Mouse (Mus musculus) embryonic facial prominence, embryonic 14.5 days (tissue): ENCODE data around the gene Tsr1. TPM values are rescaled to one million over a fixed set of nuclear protein-coding genes. Genes with fewer than 3 reads are reported as not detected.

Source experiments
- ATAC-seq: fragments of 200-750 bp; cut with Nextera tagmentation; 2 replicates; pipeline ENCODE4 v1.8.0; 2017; ENCODE audit warnings: low read depth, moderate number of reproducible peaks, moderate TSS enrichment
- DNase-seq: peaks from one replicate; pipeline ENCODE4 v3.0.0-alpha.2; 2015; ENCODE audit warnings: low spot score
- H3K27ac ChIP-seq: fragments of 300-500 bp; sonication (generic); replicated peaks from 2 replicates; pipeline ENCODE4 v1.5.1; 2014; ENCODE audit warnings: low read depth, mild to moderate bottlenecking, low read length, moderate library complexity
- H3K27me3 ChIP-seq: fragments of 300-500 bp; sonication (generic); replicated peaks from 2 replicates; pipeline ENCODE4 v1.6.1; 2014; ENCODE audit warnings: low read length; ENCODE audit not compliant: control insufficient read depth, insufficient read depth
- H3K36me3 ChIP-seq: fragments of 300-500 bp; sonication (generic); 2 replicates; pipeline ENCODE4 v1.6.1; 2014; ENCODE audit warnings: low read length, mixed read lengths; ENCODE audit not compliant: control insufficient read depth, insufficient read depth
- H3K4me1 ChIP-seq: fragments of 300-500 bp; sonication (generic); 2 replicates; pipeline ENCODE4 v1.6.1; 2014; ENCODE audit warnings: antibody characterized with exemption, low read length; ENCODE audit not compliant: control insufficient read depth, insufficient read depth
- H3K4me2 ChIP-seq: fragments of 300-500 bp; sonication (generic); 2 replicates; pipeline ENCODE4 v1.6.1; 2014; ENCODE audit warnings: low read depth, mild to moderate bottlenecking, low read length, moderate library complexity, mixed read lengths
- H3K4me3 ChIP-seq: fragments of 300-500 bp; sonication (generic); 2 replicates; pipeline ENCODE4 v1.5.1; 2014; ENCODE audit warnings: low read depth, mild to moderate bottlenecking, low read length
- H3K9ac ChIP-seq: fragments of 300-500 bp; sonication (generic); 2 replicates; pipeline ENCODE4 v1.6.1; 2014; ENCODE audit warnings: low read depth, mild to moderate bottlenecking, low read length, moderate library complexity, mixed read lengths
- H3K9me3 ChIP-seq: fragments of 300-500 bp; sonication (generic); 2 replicates; pipeline ENCODE4 v1.6.1; 2016; ENCODE audit warnings: low read length; ENCODE audit not compliant: control insufficient read depth
- WGBS: fragments of 180-500 bp; shearing (Covaris S2); extraction: QIAGEN DNeasy Blood & Tissue Kit; methylation state at CpG from one replicate; pipeline ENCODE4 v1.1.7; 2014; 5-methylcytosine and 5-hydroxymethylcytosine counted together
- polyA plus RNA-seq: library from polyadenylated mRNA; unstranded; fragments of >200 nt; fragmentation: Nextera tagmentation; extraction: Ambion mirVana; gene quantifications from 2 replicates; pipeline ENCODE4 v1.2.1, GENCODE M21; 2014

The Tsr1 gene
- polyA plus RNA-seq: 48.1 and 49.5 TPM in 2 replicates

DNA sequence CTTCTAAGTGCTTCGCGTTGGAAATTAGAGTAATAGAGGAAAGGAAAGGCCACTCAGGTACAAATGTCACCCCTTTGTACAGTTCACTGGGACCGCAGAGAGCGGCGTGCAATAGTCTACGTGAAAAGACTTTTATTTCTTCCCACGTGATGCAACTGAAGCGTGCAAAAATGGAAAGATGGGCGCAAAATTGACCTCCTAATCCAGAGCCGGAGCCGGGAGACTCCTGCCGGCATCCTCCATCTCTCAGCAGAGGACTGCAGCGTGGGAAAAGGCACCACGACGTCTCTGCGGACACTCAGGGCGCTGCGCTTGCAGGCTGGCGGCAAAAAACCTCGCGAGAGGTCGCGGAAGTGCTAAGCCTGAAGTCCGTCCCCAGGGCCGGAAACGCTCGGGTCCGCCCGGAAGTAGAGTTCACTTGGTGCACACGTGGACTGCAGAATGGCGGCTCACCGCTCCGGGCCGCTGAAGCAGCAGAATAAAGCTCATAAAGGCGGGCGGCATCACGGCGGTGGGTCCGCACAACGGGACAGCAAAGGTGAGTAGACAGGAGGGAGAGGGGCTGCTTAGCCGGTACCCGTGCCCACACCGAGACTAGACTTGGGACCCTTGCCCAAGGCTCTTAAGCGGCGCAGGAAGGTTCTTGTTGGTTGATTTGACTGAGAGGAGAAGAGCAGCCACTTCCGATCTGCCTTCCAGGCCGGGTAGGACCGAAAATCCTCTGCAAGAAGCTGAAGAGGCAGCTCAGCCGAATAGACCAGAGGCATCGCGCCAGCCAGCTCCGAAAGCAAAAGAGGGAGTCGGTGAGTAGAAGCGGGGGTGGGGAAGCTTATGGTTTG is at the start of gene Tsr1:
Gene Tsr1 (plus strand): TSS at position 394 of the 839 bp plus-strand sequence.
- Histone ChIP-seq H3K4me2 (peak within 1 kb of the TSS; percentile 76), H3K4me3 (peak within 1 kb of the TSS; percentile 88), H3K27me3 (no peaks in the 10 kb centered on the region), H3K4me1 (peaks cover 10% of the 10 kb centered on the region), H3K9ac (peak within 1 kb of the TSS; percentile 85), H3K27ac (peak within 1 kb of the TSS; percentile 77), H3K9me3 (no peaks in the 10 kb centered on the region), H3K36me3 (peaks cover 37% of the 10 kb centered on the region)
- ATAC-seq (peak; percentile 92), DNase-seq (peak; percentile 97)
- under 1% methylated on average over 54 of the region's 54 CpGs for WGBS

DNA sequence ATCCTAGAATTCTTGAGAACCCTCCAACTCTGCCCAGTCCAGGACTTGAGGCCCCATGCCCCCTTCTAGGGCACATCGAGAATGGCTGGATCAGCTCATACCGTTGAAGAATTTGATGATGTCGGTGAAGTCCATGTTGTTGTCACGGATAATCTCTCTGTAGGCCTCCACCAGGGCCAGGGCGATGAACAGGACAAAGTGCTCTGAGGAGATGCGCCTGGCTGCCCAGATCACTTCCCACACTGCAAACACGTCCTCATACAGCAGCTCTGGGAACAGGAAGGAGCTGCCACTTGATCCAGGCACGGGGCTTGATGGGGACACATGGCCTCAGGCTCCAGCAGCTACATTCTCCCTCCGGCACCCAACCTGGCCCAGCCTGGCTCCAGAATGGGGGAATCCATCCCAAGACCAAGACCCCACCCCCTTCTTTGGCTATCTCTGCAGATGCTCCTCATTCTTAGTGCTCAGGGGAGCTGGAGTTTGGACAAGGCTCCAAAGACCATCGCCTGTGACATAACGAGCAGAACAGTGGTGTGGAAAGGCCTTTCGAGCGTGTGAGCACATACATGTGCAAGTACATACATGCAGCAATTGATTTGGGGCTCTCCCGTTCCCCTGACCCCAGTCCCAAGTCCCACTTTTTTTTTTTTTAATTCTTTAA is 46.7 kb upstream of the Tsr1 start:
- Histone ChIP-seq H3K9ac (no peak overlapping the region), H3K27ac (no peak overlapping the region), H3K27me3 (no peaks in the 10 kb centered on the region), H3K4me1 (no peaks in the 10 kb centered on the region), H3K4me3 (no peak overlapping the region), H3K36me3 (0 out of 2 replicates have a peak, but pooled peaks cover under 1% of the 10 kb centered on the region), H3K9me3 (no peaks in the 10 kb centered on the region), H3K4me2 (no peak overlapping the region)
- ATAC-seq (no peak), DNase-seq (no peak)
- 72% methylated on average over 14 of the region's 14 CpGs for WGBS

DNA sequence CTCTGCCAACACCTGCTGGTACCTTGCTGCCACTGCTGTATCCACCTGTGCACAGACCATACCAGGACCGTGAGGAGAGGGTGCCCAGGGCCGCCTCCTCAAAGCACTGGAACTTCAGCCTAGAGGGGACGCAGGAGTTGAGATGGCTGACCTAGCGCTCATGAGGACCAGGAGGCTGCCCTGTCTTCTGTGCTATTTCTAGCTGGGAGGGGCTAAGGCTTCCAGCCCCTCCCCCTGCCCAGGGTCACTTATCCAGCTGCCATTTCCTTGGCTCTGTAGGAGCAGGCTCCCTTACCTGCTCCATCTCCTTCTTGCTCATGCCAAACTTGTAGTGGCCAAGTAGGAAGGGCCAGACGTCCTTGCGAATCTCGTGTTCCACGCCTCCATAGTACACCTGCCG is 40.1 kb upstream of the Tsr1 start:
- H3K4me2 ChIP-seq: no peak overlapping the region
- no peak overlapping the region for H3K4me3 ChIP-seq
- no peaks in the 10 kb centered on the region for H3K9me3 ChIP-seq
- 85% methylated on average over 7 of the region's 9 CpGs for WGBS
- H3K4me1 ChIP-seq: no peaks in the 10 kb centered on the region
- no peaks in the 10 kb centered on the region for H3K27me3 ChIP-seq
- no peak overlapping the region for H3K27ac ChIP-seq
- H3K9ac ChIP-seq: no peak overlapping the region
- ATAC-seq (no peak), DNase-seq (no peak)
- no peaks in the 10 kb centered on the region for H3K36me3 ChIP-seq

DNA sequence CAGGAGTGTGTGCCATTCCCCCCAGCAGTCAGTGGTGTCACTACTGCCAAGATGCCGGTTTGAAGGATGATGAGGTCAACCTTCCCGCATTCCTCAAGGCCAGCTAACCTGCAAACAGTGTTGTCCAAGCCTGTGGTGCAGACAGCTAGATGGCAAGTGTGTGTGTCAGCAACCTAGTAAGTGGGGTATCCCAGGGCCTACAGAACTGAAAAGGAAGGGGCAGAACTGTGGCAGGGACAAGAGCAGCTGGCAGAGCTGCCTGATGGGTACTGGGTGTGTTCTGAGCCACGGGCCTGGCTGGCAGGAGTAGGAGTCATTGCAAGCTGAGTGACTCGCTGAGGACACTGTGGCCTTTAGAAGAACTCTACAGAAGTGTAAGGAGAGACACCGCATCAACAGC is 35.7 kb upstream of the Tsr1 start:
- H3K27me3 ChIP-seq: no peaks in the 10 kb centered on the region
- no peaks in the 10 kb centered on the region for H3K36me3 ChIP-seq
- no peak overlapping the region for H3K9ac ChIP-seq
- ATAC-seq (no peak), DNase-seq (no peak)
- H3K9me3 ChIP-seq: no peaks in the 10 kb centered on the region
- no peak overlapping the region for H3K4me3 ChIP-seq
- H3K27ac ChIP-seq: no peak overlapping the region
- H3K4me2 ChIP-seq: no peak overlapping the region
- WGBS: 81% methylated on average over 5 of the region's 5 CpGs
- no peaks in the 10 kb centered on the region for H3K4me1 ChIP-seq

DNA sequence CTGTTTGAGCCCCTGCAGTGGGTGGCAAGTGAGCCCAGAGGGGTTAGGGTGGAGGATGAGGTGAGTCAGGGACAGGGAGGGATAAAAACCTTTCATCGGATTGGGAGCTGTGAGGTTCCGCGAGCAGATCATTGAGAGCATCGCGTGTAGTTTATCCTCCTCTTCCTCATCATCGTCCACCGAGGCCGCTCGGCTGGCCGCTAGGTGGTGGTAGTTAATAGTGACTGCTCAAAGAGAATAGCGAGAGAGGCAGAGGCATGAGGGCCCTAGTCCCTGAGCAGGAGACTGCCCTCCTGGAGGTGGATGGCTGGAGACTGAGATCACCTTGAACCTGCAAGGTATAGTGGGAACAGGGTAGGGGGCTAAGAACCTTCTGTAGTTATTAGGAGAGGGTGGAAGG is 34.4 kb upstream of the Tsr1 start:
- no peaks in the 10 kb centered on the region for H3K9me3 ChIP-seq
- no peak overlapping the region for H3K4me3 ChIP-seq
- ATAC-seq: 0 out of 2 replicates have a peak, but pooled peaks have one; percentile 9
- no peaks in the 10 kb centered on the region for H3K4me1 ChIP-seq
- H3K27me3 ChIP-seq: no peaks in the 10 kb centered on the region
- H3K27ac ChIP-seq: no peak overlapping the region
- H3K36me3 ChIP-seq: no peaks in the 10 kb centered on the region
- no peak overlapping the region for H3K9ac ChIP-seq
- no peak for DNase-seq
- H3K4me2 ChIP-seq: no peak overlapping the region
- WGBS: 19% methylated on average over 11 of the region's 11 CpGs

DNA sequence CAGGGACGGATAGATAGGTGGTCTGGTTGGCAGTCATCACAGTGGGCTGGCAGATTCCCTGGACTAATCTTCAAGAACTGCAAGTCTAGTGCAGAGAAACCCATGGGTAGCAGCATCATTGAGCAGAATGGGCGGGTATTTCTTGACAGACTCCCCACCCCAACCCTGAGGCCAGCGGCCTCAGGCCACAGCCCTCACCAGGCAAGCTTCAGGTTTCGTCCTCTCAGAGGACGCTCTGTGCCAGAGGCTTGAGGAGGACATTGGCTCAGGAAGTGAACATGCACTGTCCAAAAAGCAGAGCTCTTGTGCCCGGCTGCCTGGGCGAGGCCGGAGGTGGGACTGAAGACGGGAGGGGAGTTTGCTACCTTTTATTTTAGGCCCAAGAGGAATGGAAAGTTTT is 33.5 kb upstream of the Tsr1 start:
- H3K9ac ChIP-seq: no peak overlapping the region
- DNase-seq (no peak), ATAC-seq (no peak)
- no peak overlapping the region for H3K4me2 ChIP-seq
- no peaks in the 10 kb centered on the region for H3K36me3 ChIP-seq
- H3K9me3 ChIP-seq: no peaks in the 10 kb centered on the region
- H3K27ac ChIP-seq: no peak overlapping the region
- 84% methylated on average over 9 of the region's 9 CpGs for WGBS
- no peaks in the 10 kb centered on the region for H3K27me3 ChIP-seq
- H3K4me1 ChIP-seq: no peaks in the 10 kb centered on the region
- no peak overlapping the region for H3K4me3 ChIP-seq

DNA sequence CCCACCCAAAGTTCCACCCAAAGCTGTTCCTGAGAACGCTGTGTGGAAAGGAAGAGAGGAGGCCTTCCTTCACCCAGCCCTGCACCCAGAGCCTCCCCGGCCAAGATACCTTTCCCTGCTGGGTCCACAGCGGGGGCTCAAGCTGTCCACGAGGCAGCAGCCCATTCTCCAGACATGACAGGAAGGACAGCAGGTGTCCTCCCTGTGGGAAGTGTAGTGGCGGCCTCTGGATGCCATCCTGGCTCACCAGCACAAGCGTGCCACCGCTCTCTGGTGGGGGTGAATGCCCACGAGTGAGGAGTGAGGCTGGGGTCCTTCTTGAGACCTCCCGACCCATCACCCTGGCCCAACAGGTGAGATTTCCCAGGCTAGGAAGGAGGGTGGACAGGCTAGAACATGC is 32.6 kb upstream of the Tsr1 start:
- Histone ChIP-seq H3K4me2 (no peak overlapping the region), H3K27me3 (no peaks in the 10 kb centered on the region), H3K4me3 (no peak overlapping the region), H3K27ac (no peak overlapping the region), H3K4me1 (no peaks in the 10 kb centered on the region), H3K36me3 (no peaks in the 10 kb centered on the region), H3K9ac (no peak overlapping the region; the same call in 1 of the 2 replicates), H3K9me3 (no peaks in the 10 kb centered on the region)
- 74% methylated on average over 9 of the region's 9 CpGs for WGBS
- ATAC-seq (no peak), DNase-seq (no peak)

DNA sequence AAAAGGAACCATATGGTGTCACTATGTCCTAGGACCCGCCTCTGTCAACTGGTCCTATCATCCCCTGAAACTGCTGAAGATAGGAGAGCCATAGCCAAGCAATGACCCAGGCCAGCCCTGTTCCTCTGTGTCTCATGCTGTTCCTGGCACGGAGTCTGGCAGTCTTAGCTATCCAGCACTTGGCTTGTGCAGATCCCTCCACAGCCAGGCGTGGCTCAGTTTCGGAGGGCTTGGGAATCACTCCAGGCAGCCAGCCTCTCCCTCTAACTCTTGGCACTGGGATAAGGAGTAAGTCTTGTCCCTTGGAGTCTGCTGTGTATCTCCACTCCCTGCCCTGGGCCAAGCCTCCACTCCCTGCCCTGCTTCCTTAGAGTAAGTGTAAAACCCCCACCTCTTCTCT is 31.2 kb upstream of the Tsr1 start:
- H3K27me3 ChIP-seq: no peaks in the 10 kb centered on the region
- H3K4me2 ChIP-seq: no peak overlapping the region
- no peak overlapping the region for H3K27ac ChIP-seq
- no peaks in the 10 kb centered on the region for H3K4me1 ChIP-seq
- H3K9me3 ChIP-seq: no peaks in the 10 kb centered on the region
- no peaks in the 10 kb centered on the region for H3K36me3 ChIP-seq
- DNase-seq: peak; percentile 51
- WGBS: 74% methylated on average over 4 of the region's 4 CpGs
- ATAC-seq: no peak
- H3K9ac ChIP-seq: no peak overlapping the region
- no peak overlapping the region for H3K4me3 ChIP-seq
